In genomic region chr12:3235646-3236161, GRCm38 (mm10) we compare ENCODE assay signal across 8 mouse cellular contexts.
DNase-seq lines count a peak whose midpoint lies in the region; ATAC-seq lines count a peak whose summit lies in the region.

No protein-coding gene starts in this region.

- no peaks in the 10 kb centered on the region for H3K27me3 ChIP-seq in forebrain, embryonic 11.5 days (ENCODE audit: control insufficient read depth, insufficient read depth, low read length)
- H3K27me3 ChIP-seq in heart, embryonic 16.5 days (ENCODE audit: control insufficient read depth, insufficient read depth, low read length) = no peaks in the 10 kb centered on the region
- no peaks in the 10 kb centered on the region for H3K27me3 ChIP-seq in liver, embryonic 15.5 days
- no peaks in the 10 kb centered on the region for H3K27me3 ChIP-seq in neural tube, embryonic 14.5 days (ENCODE audit: control insufficient read depth, insufficient read depth, low read length)

- peaks cover 17% of the 10 kb centered on the region for H3K36me3 ChIP-seq in forebrain, embryonic 11.5 days (ENCODE audit: control insufficient read depth, insufficient read depth, low read length)
- peaks cover 37% of the 10 kb centered on the region for H3K36me3 ChIP-seq in heart, embryonic 16.5 days (ENCODE audit: control insufficient read depth, insufficient read depth)
- peaks cover 41% of the 10 kb centered on the region for H3K36me3 ChIP-seq in liver, embryonic 15.5 days (replicated peaks)
- H3K36me3 ChIP-seq in neural tube, embryonic 14.5 days (ENCODE audit: control insufficient read depth, insufficient read depth, low read length) = peaks cover 7% of the 10 kb centered on the region; the same call in 1 of the 2 replicates

- peak overlapping the region; percentile 47 for H3K9ac ChIP-seq in forebrain, embryonic 11.5 days (ENCODE audit: low read length)
- peak overlapping the region; percentile 76 for H3K9ac ChIP-seq in heart, embryonic 16.5 days (ENCODE audit: low read length)
- peak overlapping the region; percentile 45; the same call in 1 of the 2 replicates for H3K9ac ChIP-seq in liver, embryonic 15.5 days
- H3K9ac ChIP-seq in neural tube, embryonic 14.5 days (replicated peaks; ENCODE audit: low read depth, low read length) = peak overlapping the region; percentile 55

- 21% methylated on average over 39 of the region's 39 CpGs for WGBS in forebrain, embryonic 11.5 days
- WGBS in heart, embryonic 16.5 days = 16% methylated on average over 39 of the region's 39 CpGs
- WGBS in liver, embryonic 15.5 days (ENCODE audit: insufficient replicate concordance) = 18% methylated on average over 39 of the region's 39 CpGs
- WGBS in neural tube, embryonic 14.5 days = 16% methylated on average over 39 of the region's 39 CpGs

- peak; percentile 73 for ATAC-seq in forebrain, embryonic 11.5 days (replicated peaks; ENCODE audit: low FRiP score)
- ATAC-seq in heart, embryonic 16.5 days (replicated peaks; ENCODE audit: extremely low read depth, insufficient read depth, low FRiP score) = peak; percentile 80
- peak; percentile 82 for ATAC-seq in liver, embryonic 15.5 days (ENCODE audit: insufficient read depth)
- peak; percentile 83 for ATAC-seq in neural tube, embryonic 14.5 days (ENCODE audit: low read depth)

- peak; percentile 94 to 95 for DNase-seq in CD8-positive naive resting alpha-beta T cell, adult 2 months (ENCODE audit: low read depth in 2 of 2, low spot score in 2 of 2)
- peak; percentile 94 for DNase-seq in forebrain, embryonic 11.5 days (ENCODE audit: low spot score)
- peak; percentile 93 to 97 for DNase-seq in kidney, postnatal 36 days
- peak; percentile 98 for DNase-seq in testis, postnatal 10 days (ENCODE audit: low spot score)

- H3K9me3 ChIP-seq in forebrain, embryonic 11.5 days (ENCODE audit: control insufficient read depth, low read length) = 0 out of 2 replicates have a peak, but pooled peaks cover 2% of the 10 kb centered on the region
- H3K9me3 ChIP-seq in heart, embryonic 16.5 days (replicated peaks; ENCODE audit: control insufficient read depth, low read length) = peaks cover 8% of the 10 kb centered on the region
- peaks cover 8% of the 10 kb centered on the region; the same call in 1 of the 2 replicates for H3K9me3 ChIP-seq in liver, embryonic 15.5 days (replicated peaks)
- H3K9me3 ChIP-seq in neural tube, embryonic 14.5 days (ENCODE audit: control insufficient read depth, low read length) = no peaks in the 10 kb centered on the region

- H3K4me1 ChIP-seq in brown adipose tissue, adult 24 weeks (ENCODE audit: control insufficient read depth, insufficient read depth, insufficient read length, low read length) = no peaks in the 10 kb centered on the region
- H3K4me1 ChIP-seq in forebrain, embryonic 11.5 days (replicated peaks; ENCODE audit: control insufficient read depth, insufficient read depth, low read length) = no peaks in the 10 kb centered on the region
- H3K4me1 ChIP-seq in heart, embryonic 16.5 days (ENCODE audit: control insufficient read depth, insufficient read depth, low read length) = peaks cover 5% of the 10 kb centered on the region; the same call in 1 of the 2 replicates
- peaks cover 23% of the 10 kb centered on the region for H3K4me1 ChIP-seq in liver, embryonic 15.5 days (replicated peaks)
- no peaks in the 10 kb centered on the region for H3K4me1 ChIP-seq in neural tube, embryonic 14.5 days (ENCODE audit: control insufficient read depth, insufficient read depth, low read length)

- peak overlapping the region; percentile 90 for H3K27ac ChIP-seq in brown adipose tissue, adult 24 weeks (replicated peaks; ENCODE audit: low read depth, low read length)
- peak overlapping the region; percentile 60; the same call in 1 of the 2 replicates for H3K27ac ChIP-seq in forebrain, embryonic 11.5 days (ENCODE audit: low read depth, low read length)
- H3K27ac ChIP-seq in heart, embryonic 16.5 days (ENCODE audit: low read length) = peak overlapping the region; percentile 84
- peak overlapping the region; percentile 85 for H3K27ac ChIP-seq in liver, embryonic 15.5 days (replicated peaks)
- H3K27ac ChIP-seq in neural tube, embryonic 14.5 days (ENCODE audit: low read depth, low read length) = peak overlapping the region; percentile 85

- peak overlapping the region; percentile 56 for H3K4me2 ChIP-seq in forebrain, embryonic 11.5 days (ENCODE audit: low read depth, low read length, severe bottlenecking)
- peak overlapping the region; percentile 76 for H3K4me2 ChIP-seq in heart, embryonic 16.5 days (ENCODE audit: low read depth, low read length)
- peak overlapping the region; percentile 83 for H3K4me2 ChIP-seq in liver, embryonic 15.5 days
- peak overlapping the region; percentile 49 for H3K4me2 ChIP-seq in neural tube, embryonic 14.5 days (ENCODE audit: low read depth, low read length)

- peak overlapping the region; percentile 86 for H3K4me3 ChIP-seq in brown adipose tissue, adult 24 weeks (ENCODE audit: insufficient read depth, low read depth, low read length)
- H3K4me3 ChIP-seq in forebrain, embryonic 11.5 days (ENCODE audit: low read depth, low read length) = peak overlapping the region; percentile 51
- H3K4me3 ChIP-seq in heart, embryonic 16.5 days (ENCODE audit: low read length) = peak overlapping the region; percentile 75
- H3K4me3 ChIP-seq in liver, embryonic 15.5 days (replicated peaks) = peak overlapping the region; percentile 70
- peak overlapping the region; percentile 58 for H3K4me3 ChIP-seq in neural tube, embryonic 14.5 days (ENCODE audit: low read depth, low read length)

Comparison
In these comparisons a context has a peak if more than half of its experiments do, and no peak if none do; other contexts are left out.
1. Peak in every context shown above with its lines: DNase-seq, ATAC-seq, H3K4me3 ChIP-seq and H3K27ac ChIP-seq.